Mouse (Mus musculus) hindbrain, embryonic 12.5 days (tissue): ENCODE data around the gene Wfdc5. TPM values are rescaled to one million over a fixed set of nuclear protein-coding genes. Genes with fewer than 3 reads are reported as not detected.

ENCODE experiments used
- ATAC-seq: fragments of 200-750 bp; cut with Nextera tagmentation; 2 replicates; pipeline ENCODE4 v1.8.0; 2017; ENCODE audit warnings: moderate TSS enrichment; ENCODE audit not compliant: low FRiP score
- H3K27ac ChIP-seq: fragments of 300-500 bp; sonication (generic); 2 replicates; pipeline ENCODE4 v1.5.1; 2016; ENCODE audit warnings: mild to moderate bottlenecking
- H3K27me3 ChIP-seq: fragments of 300-500 bp; sonication (generic); 2 replicates; pipeline ENCODE4 v1.6.1; 2016; ENCODE audit warnings: mild to moderate bottlenecking
- H3K36me3 ChIP-seq: fragments of 300-500 bp; sonication (generic); 2 replicates; pipeline ENCODE4 v1.6.1; 2016; ENCODE audit warnings: mild to moderate bottlenecking
- H3K4me1 ChIP-seq: fragments of 300-500 bp; sonication (generic); 2 replicates; pipeline ENCODE4 v1.6.1; 2016
- H3K4me2 ChIP-seq: fragments of 300-500 bp; sonication (generic); replicated peaks from 2 replicates; pipeline ENCODE4 v1.6.1; 2016; ENCODE audit warnings: mild to moderate bottlenecking
- H3K4me3 ChIP-seq: fragments of 300-500 bp; sonication (generic); 2 replicates; pipeline ENCODE4 v1.5.1; 2016; ENCODE audit warnings: mild to moderate bottlenecking
- H3K9ac ChIP-seq: fragments of 300-500 bp; sonication (generic); 2 replicates; pipeline ENCODE4 v1.6.1; 2016; ENCODE audit warnings: mild to moderate bottlenecking, moderate library complexity
- H3K9me3 ChIP-seq: fragments of 300-500 bp; sonication (generic); replicated peaks from 2 replicates; pipeline ENCODE4 v1.6.1; 2016; ENCODE audit warnings: mild to moderate bottlenecking
- WGBS: fragments of 180-500 bp; shearing (Covaris S2); methylation state at CpG from one replicate; pipeline ENCODE4 v1.1.7; 2016; 5-methylcytosine and 5-hydroxymethylcytosine counted together
- polyA plus RNA-seq: library from polyadenylated mRNA; unstranded; fragments of >200 nt; fragmentation: Nextera tagmentation; extraction: Ambion mirVana; gene quantifications from 2 replicates; pipeline ENCODE4 v1.2.1, GENCODE M21; 2016

Gene Wfdc5
- polyA plus RNA-seq, 1 experiment from 2014 or later, result not detected

- Histone ChIP-seq H3K27ac (peak overlapping the region; percentile 84), H3K4me3 (no peak overlapping the region), H3K4me2 (no peak overlapping the region), H3K36me3 (no peaks in the 10 kb centered on the region), H3K9ac (no peak overlapping the region), H3K27me3 (no peaks in the 10 kb centered on the region), H3K4me1 (peaks cover 36% of the 10 kb centered on the region), H3K9me3 (no peaks in the 10 kb centered on the region)
- 49% methylated on average over 10 of the region's 10 CpGs for WGBS
- no peak for ATAC-seq
Measured at GRCm38 (mm10) chr2:164142021-164142420, 40.5 kb downstream of the Wfdc5 start.

GRCm38 (mm10) chr2:164137754-164138153 lies 44.8 kb downstream of the Wfdc5 start:
- Histone ChIP-seq H3K36me3 (no peaks in the 10 kb centered on the region), H3K9me3 (no peaks in the 10 kb centered on the region), H3K4me1 (peaks cover 24% of the 10 kb centered on the region), H3K4me2 (no peak overlapping the region), H3K27ac (no peak overlapping the region), H3K27me3 (no peaks in the 10 kb centered on the region), H3K4me3 (no peak overlapping the region), H3K9ac (no peak overlapping the region)
- ATAC-seq, result no peak
- 56% methylated on average over 6 of the region's 6 CpGs for WGBS

- no peaks in the 10 kb centered on the region for H3K9me3 ChIP-seq
- 0 out of 2 replicates have a peak, but pooled peaks cover 7% of the 10 kb centered on the region for H3K36me3 ChIP-seq
- no peak overlapping the region for H3K27ac ChIP-seq
- H3K9ac ChIP-seq, result no peak overlapping the region
- H3K4me2 ChIP-seq, result no peak overlapping the region
- no peak overlapping the region for H3K4me3 ChIP-seq
- H3K4me1 ChIP-seq, result peaks cover 13% of the 10 kb centered on the region
- WGBS, result 39% methylated on average over 2 of the region's 2 CpGs
- ATAC-seq, result no peak
- no peaks in the 10 kb centered on the region for H3K27me3 ChIP-seq
Measured at GRCm38 (mm10) chr2:164136393-164136792, 46.1 kb downstream of the Wfdc5 start.

GRCm38 (mm10) chr2:164135367-164135766 lies 47.2 kb downstream of the Wfdc5 start:
- no peaks in the 10 kb centered on the region for H3K27me3 ChIP-seq
- H3K36me3 ChIP-seq, result 0 out of 2 replicates have a peak, but pooled peaks cover 7% of the 10 kb centered on the region
- 85% methylated on average over 1 of the region's 1 CpGs for WGBS
- no peak overlapping the region for H3K4me2 ChIP-seq
- ATAC-seq, result no peak
- H3K4me3 ChIP-seq, result no peak overlapping the region
- no peak overlapping the region for H3K27ac ChIP-seq
- H3K4me1 ChIP-seq, result peaks cover 11% of the 10 kb centered on the region
- no peaks in the 10 kb centered on the region for H3K9me3 ChIP-seq
- no peak overlapping the region for H3K9ac ChIP-seq

- Histone ChIP-seq H3K27me3 (no peaks in the 10 kb centered on the region), H3K4me1 (peaks cover 8% of the 10 kb centered on the region), H3K27ac (no peak overlapping the region), H3K36me3 (0 out of 2 replicates have a peak, but pooled peaks cover 7% of the 10 kb centered on the region), H3K4me3 (no peak overlapping the region), H3K9ac (no peak overlapping the region), H3K9me3 (no peaks in the 10 kb centered on the region), H3K4me2 (no peak overlapping the region)
- ATAC-seq, result no peak
- 73% methylated on average over 6 of the region's 6 CpGs for WGBS
Measured at GRCm38 (mm10) chr2:164134563-164134962, 48.0 kb downstream of the Wfdc5 start.

- Histone ChIP-seq H3K9me3 (no peaks in the 10 kb centered on the region), H3K27me3 (no peaks in the 10 kb centered on the region), H3K4me1 (peaks cover 2% of the 10 kb centered on the region; the same call in 1 of the 2 replicates), H3K4me3 (no peak overlapping the region), H3K36me3 (0 out of 2 replicates have a peak, but pooled peaks cover 7% of the 10 kb centered on the region), H3K9ac (no peak overlapping the region), H3K4me2 (no peak overlapping the region), H3K27ac (no peak overlapping the region)
- WGBS, result 82% methylated on average over 1 of the region's 1 CpGs
- no peak for ATAC-seq
Measured at GRCm38 (mm10) chr2:164131586-164131985, 51.0 kb downstream of the Wfdc5 start.

- ATAC-seq, result no peak
- Histone ChIP-seq H3K4me2 (no peak overlapping the region), H3K27me3 (no peaks in the 10 kb centered on the region), H3K27ac (no peak overlapping the region), H3K4me3 (no peak overlapping the region), H3K36me3 (0 out of 2 replicates have a peak, but pooled peaks cover 14% of the 10 kb centered on the region), H3K4me1 (no peaks in the 10 kb centered on the region), H3K9me3 (no peaks in the 10 kb centered on the region), H3K9ac (no peak overlapping the region)
- WGBS, result 92% methylated on average over 12 of the region's 12 CpGs
Measured at GRCm38 (mm10) chr2:164128576-164129411, 53.7 kb downstream of the Wfdc5 start.

GRCm38 (mm10) chr2:164127297-164127696 lies 55.2 kb downstream of the Wfdc5 start:
- 0 out of 2 replicates have a peak, but pooled peaks cover 17% of the 10 kb centered on the region for H3K36me3 ChIP-seq
- ATAC-seq, result no peak
- no peaks in the 10 kb centered on the region for H3K4me1 ChIP-seq
- H3K4me3 ChIP-seq, result no peak overlapping the region
- WGBS, result 95% methylated on average over 2 of the region's 2 CpGs
- no peak overlapping the region for H3K9ac ChIP-seq
- no peaks in the 10 kb centered on the region for H3K9me3 ChIP-seq
- H3K27ac ChIP-seq, result no peak overlapping the region
- no peak overlapping the region for H3K4me2 ChIP-seq
- H3K27me3 ChIP-seq, result no peaks in the 10 kb centered on the region

- no peaks in the 10 kb centered on the region for H3K9me3 ChIP-seq
- 83% methylated on average over 13 of the region's 13 CpGs for WGBS
- H3K4me1 ChIP-seq, result no peaks in the 10 kb centered on the region
- H3K36me3 ChIP-seq, result 0 out of 2 replicates have a peak, but pooled peaks cover 18% of the 10 kb centered on the region
- no peak for ATAC-seq
- H3K27ac ChIP-seq, result no peak overlapping the region
- no peak overlapping the region for H3K9ac ChIP-seq
- H3K4me2 ChIP-seq, result no peak overlapping the region
- no peaks in the 10 kb centered on the region for H3K27me3 ChIP-seq
- H3K4me3 ChIP-seq, result no peak overlapping the region
Measured at GRCm38 (mm10) chr2:164126533-164126955, 56.0 kb downstream of the Wfdc5 start.

Other genes with a start within 250 kb of the Wfdc5 start
- gene Ywhab, start 187.8 kb downstream of the Wfdc5 start, polyA plus RNA-seq, result 355 and 373 TPM in 2 replicates
- gene Pabpc1l, start 157.3 kb downstream of the Wfdc5 start, polyA plus RNA-seq, result 2.3 and 2.9 TPM in 2 replicates
- gene Stk4, start 112.4 kb downstream of the Wfdc5 start, polyA plus RNA-seq, result 32.0 and 34.5 TPM in 2 replicates
- 47.0 and 47.8 TPM in 2 replicates for gene Tomm34, start 111.6 kb downstream of the Wfdc5 start, polyA plus RNA-seq
- gene Kcns1, start 11.6 kb downstream of the Wfdc5 start, polyA plus RNA-seq, result 0.27 and 0.30 TPM in 2 replicates
- 0.31 TPM in 1 of 2 replicates, not detected in the other for gene Wfdc12, start 7.9 kb upstream of the Wfdc5 start, polyA plus RNA-seq
- gene Wfdc15a, start 17.4 kb upstream of the Wfdc5 start, polyA plus RNA-seq, result not detected in 2 replicates
- gene Wfdc15b, start 38.9 kb upstream of the Wfdc5 start, polyA plus RNA-seq, result not detected in 2 replicates
- gene Svs2, start 55.7 kb upstream of the Wfdc5 start, polyA plus RNA-seq, result not detected in 2 replicates
- not detected in 2 replicates for gene Svs3b, start 73.9 kb upstream of the Wfdc5 start, polyA plus RNA-seq
- gene Svs4, start 95.7 kb upstream of the Wfdc5 start, polyA plus RNA-seq, result not detected in 2 replicates
- gene Svs3a, start 106.5 kb upstream of the Wfdc5 start, polyA plus RNA-seq, result not detected in 2 replicates
- gene Svs6, start 134.0 kb upstream of the Wfdc5 start, polyA plus RNA-seq, result not detected in 2 replicates
- not detected in 2 replicates for gene Svs5, start 150.0 kb upstream of the Wfdc5 start, polyA plus RNA-seq
- gene Slpi, start 206.4 kb upstream of the Wfdc5 start, polyA plus RNA-seq, result 1.2 and 2.0 TPM in 2 replicates
- 0.33 and 0.37 TPM in 2 replicates for gene Rbpjl, start 220.4 kb upstream of the Wfdc5 start, polyA plus RNA-seq
- 31.5 and 39.5 TPM in 2 replicates for gene Matn4, start 222.4 kb upstream of the Wfdc5 start, polyA plus RNA-seq